Comparison of ENCODE assay signal across 18 mouse cellular contexts in the genomic region with DNA sequence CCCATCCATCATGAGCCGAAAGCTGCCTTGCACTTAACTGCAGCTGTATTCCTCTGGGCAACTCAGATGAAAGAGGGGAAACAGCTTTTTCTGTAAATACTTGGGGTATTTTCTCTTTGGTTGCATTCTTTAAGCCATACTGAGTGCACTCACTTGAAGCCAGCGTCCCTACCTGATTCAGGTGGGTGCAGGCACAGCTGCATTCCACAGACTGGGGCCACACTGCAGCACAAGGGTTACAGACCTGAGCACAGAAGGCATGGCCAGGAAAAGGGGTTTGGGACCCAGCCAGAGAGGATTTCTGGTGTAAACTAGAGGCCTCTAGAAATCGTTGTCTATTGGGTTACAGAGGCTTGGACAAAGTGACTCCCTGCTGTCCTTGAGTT. TPM values are rescaled to one million over a fixed set of nuclear protein-coding genes. Genes with fewer than 3 reads are reported as not detected.
A peak's percentile ranks its signal among the peaks of the same experiment; 100 is the strongest.
DNase-seq lines count a peak whose midpoint lies in the region; ATAC-seq lines count a peak whose summit lies in the region.
"Had no signal": no experiment of that assay in that cellular context is flagged by ENCODE, and none has a peak within 500 bp of the region (broad histone marks: within the 10 kb centered on the region; RNA-seq: fewer than 3 reads in every experiment).

No protein-coding gene starts in this region.

- H3K36me3 ChIP-seq in kidney, embryonic 14.5 days (ENCODE audit: control insufficient read depth, insufficient read depth, low read length), result no peaks in the 10 kb centered on the region
- H3K36me3 ChIP-seq in midbrain, embryonic 13.5 days, result no peaks in the 10 kb centered on the region
- H3K36me3 ChIP-seq in midbrain, embryonic 16.5 days (ENCODE audit: control insufficient read depth, insufficient read depth, low read length), result no peaks in the 10 kb centered on the region
- peaks cover 29% of the 10 kb centered on the region; the same call in 1 of the 2 replicates for H3K36me3 ChIP-seq in forebrain, embryonic 13.5 days (ENCODE audit: poor library complexity, severe bottlenecking)
- no peaks in the 10 kb centered on the region for H3K36me3 ChIP-seq in limb, embryonic 15.5 days
- H3K36me3 ChIP-seq: embryonic facial prominence, embryonic 12.5 days; heart, embryonic 15.5 days had no signal

- H3K27ac ChIP-seq in kidney, embryonic 14.5 days (ENCODE audit: low read depth, low read length), result no peak overlapping the region
- H3K27ac ChIP-seq in midbrain, embryonic 13.5 days, result 0 out of 2 replicates have a peak overlapping the region, but pooled peaks have one; percentile 30
- H3K27ac ChIP-seq in midbrain, embryonic 16.5 days (ENCODE audit: low read length), result no peak overlapping the region
- peak overlapping the region; percentile 54; the same call in 1 of the 2 replicates for H3K27ac ChIP-seq in forebrain, embryonic 13.5 days
- H3K27ac ChIP-seq in limb, embryonic 15.5 days, result peak overlapping the region; percentile 72
- H3K27ac ChIP-seq: embryonic facial prominence, embryonic 12.5 days; heart, embryonic 15.5 days; kidney, postnatal 0 days had no signal

- no peaks in the 10 kb centered on the region for H3K27me3 ChIP-seq in kidney, embryonic 14.5 days (ENCODE audit: control insufficient read depth, insufficient read depth, low read length)
- H3K27me3 ChIP-seq in midbrain, embryonic 13.5 days, result no peaks in the 10 kb centered on the region
- H3K27me3 ChIP-seq in midbrain, embryonic 16.5 days (ENCODE audit: control insufficient read depth, insufficient read depth, low read depth, low read length), result no peaks in the 10 kb centered on the region
- no peaks in the 10 kb centered on the region for H3K27me3 ChIP-seq in forebrain, embryonic 13.5 days
- no peaks in the 10 kb centered on the region for H3K27me3 ChIP-seq in limb, embryonic 15.5 days

- ATAC-seq in kidney, embryonic 14.5 days (ENCODE audit: low FRiP score, low TSS enrichment), result 0 out of 2 replicates have a peak, but pooled peaks have one; percentile 10
- no peak for ATAC-seq in midbrain, embryonic 13.5 days
- no peak for ATAC-seq in midbrain, embryonic 16.5 days
- ATAC-seq in forebrain, embryonic 13.5 days, result 0 out of 2 replicates have a peak, but pooled peaks have one; percentile 8
- no peak for ATAC-seq in limb, embryonic 15.5 days (ENCODE audit: insufficient number of reproducible peaks, low FRiP score, low TSS enrichment, low read depth)
- ATAC-seq: activated CD4-positive, CD25-positive, alpha-beta regulatory T cell, adult 4 months; intestine, embryonic 16.5 days had no signal

- H3K9ac ChIP-seq in kidney, embryonic 14.5 days (ENCODE audit: low read depth, low read length), result no peak overlapping the region
- H3K9ac ChIP-seq in midbrain, embryonic 13.5 days (replicated peaks), result no peak overlapping the region
- no peak overlapping the region for H3K9ac ChIP-seq in midbrain, embryonic 16.5 days (ENCODE audit: low read depth, low read length)
- H3K9ac ChIP-seq in forebrain, embryonic 13.5 days, result no peak overlapping the region
- H3K9ac ChIP-seq in limb, embryonic 15.5 days, result no peak overlapping the region
- H3K9ac ChIP-seq: embryonic facial prominence, embryonic 12.5 days; heart, embryonic 15.5 days had no signal

- H3K4me1 ChIP-seq in kidney, embryonic 14.5 days (ENCODE audit: control insufficient read depth, insufficient read depth, low read length), result no peaks in the 10 kb centered on the region
- H3K4me1 ChIP-seq in midbrain, embryonic 13.5 days (replicated peaks), result no peaks in the 10 kb centered on the region; the same call in 1 of the 2 replicates
- no peaks in the 10 kb centered on the region for H3K4me1 ChIP-seq in midbrain, embryonic 16.5 days (ENCODE audit: control insufficient read depth, insufficient read depth, low read length)
- peaks cover 21% of the 10 kb centered on the region for H3K4me1 ChIP-seq in forebrain, embryonic 13.5 days
- H3K4me1 ChIP-seq in limb, embryonic 15.5 days, result 0 out of 2 replicates have a peak, but pooled peaks cover 5% of the 10 kb centered on the region
- H3K4me1 ChIP-seq: embryonic facial prominence, embryonic 12.5 days; heart, embryonic 15.5 days had no signal

- H3K9me3 ChIP-seq in kidney, embryonic 14.5 days (ENCODE audit: control insufficient read depth, low read length), result no peaks in the 10 kb centered on the region
- H3K9me3 ChIP-seq in midbrain, embryonic 13.5 days, result no peaks in the 10 kb centered on the region
- no peaks in the 10 kb centered on the region for H3K9me3 ChIP-seq in midbrain, embryonic 16.5 days (replicated peaks; ENCODE audit: control insufficient read depth, low read length, poor library complexity, severe bottlenecking)
- no peaks in the 10 kb centered on the region for H3K9me3 ChIP-seq in forebrain, embryonic 13.5 days (replicated peaks)
- H3K9me3 ChIP-seq in limb, embryonic 15.5 days, result no peaks in the 10 kb centered on the region
- H3K9me3 ChIP-seq: embryonic facial prominence, embryonic 12.5 days; heart, embryonic 15.5 days had no signal

- no peak overlapping the region for H3K4me3 ChIP-seq in kidney, embryonic 14.5 days (ENCODE audit: low read length)
- H3K4me3 ChIP-seq in midbrain, embryonic 13.5 days (replicated peaks), result no peak overlapping the region
- no peak overlapping the region for H3K4me3 ChIP-seq in midbrain, embryonic 16.5 days (ENCODE audit: low read depth, low read length)
- no peak overlapping the region for H3K4me3 ChIP-seq in forebrain, embryonic 13.5 days
- no peak overlapping the region for H3K4me3 ChIP-seq in limb, embryonic 15.5 days
- H3K4me3 ChIP-seq: embryonic facial prominence, embryonic 12.5 days; heart, embryonic 15.5 days had no signal

- no peak for DNase-seq in kidney, postnatal 25 days
- no peak for DNase-seq in retina, postnatal 1 day
- DNase-seq: adrenal gland, postnatal 14 days; cerebellum, adult 11-12 months; heart, adult 18-20 months had no signal

- no peak overlapping the region for H3K4me2 ChIP-seq in kidney, embryonic 14.5 days (replicated peaks; ENCODE audit: low read depth, low read length)
- no peak overlapping the region for H3K4me2 ChIP-seq in midbrain, embryonic 13.5 days (replicated peaks)
- no peak overlapping the region for H3K4me2 ChIP-seq in midbrain, embryonic 16.5 days (ENCODE audit: low read length)
- H3K4me2 ChIP-seq in forebrain, embryonic 13.5 days, result no peak overlapping the region
- no peak overlapping the region for H3K4me2 ChIP-seq in limb, embryonic 15.5 days
- H3K4me2 ChIP-seq: embryonic facial prominence, embryonic 12.5 days; heart, embryonic 15.5 days; liver, embryonic 11.5 days had no signal

- WGBS in kidney, embryonic 14.5 days, result 28% methylated on average over 3 of the region's 3 CpGs
- 63% methylated on average over 3 of the region's 3 CpGs for WGBS in midbrain, embryonic 13.5 days
- 44% methylated on average over 3 of the region's 3 CpGs for WGBS in midbrain, embryonic 16.5 days
- 40% methylated on average over 3 of the region's 3 CpGs for WGBS in forebrain, embryonic 13.5 days
- WGBS in limb, embryonic 15.5 days, result 22% methylated on average over 3 of the region's 3 CpGs

RNA-seq across cellular contexts. Expression of a gene that starts 38.6 kb away (rescaled TPM):
- polyA plus RNA-seq in kidney, embryonic 14.5 days (2014; fragmentation: Nextera tagmentation; extraction: Ambion mirVana), result 0.22 TPM in 1 of 2 replicates, not detected in the other
- polyA plus RNA-seq in midbrain, embryonic 13.5 days (2015; fragmentation: Nextera tagmentation; extraction: Ambion mirVana), result 9.4 and 9.9 TPM in 2 replicates
- polyA plus RNA-seq in midbrain, embryonic 16.5 days (2015; fragmentation: Nextera tagmentation; extraction: Ambion mirVana), result 8.4 and 10.8 TPM in 2 replicates
- 21.9 and 22.8 TPM in 2 replicates for polyA plus RNA-seq in forebrain, embryonic 13.5 days (2015; fragmentation: Nextera tagmentation; extraction: Ambion mirVana)
- 4.1 and 4.5 TPM in 2 replicates for polyA plus RNA-seq in limb, embryonic 15.5 days (2015; fragmentation: Nextera tagmentation; extraction: Ambion mirVana)
- polyA plus RNA-seq: activated CD4-positive, CD25-positive, alpha-beta regulatory T cell, adult 4 months; C2C12; intestine, embryonic 16.5 days; stomach, embryonic 14.5 days had no signal

Comparison
In these comparisons a context has a peak if more than half of its experiments do, and no peak if none do; other contexts are left out.
1. H3K27ac ChIP-seq: peak in midbrain, embryonic 13.5 days (single experiment), forebrain, embryonic 13.5 days (single experiment) and limb, embryonic 15.5 days (single experiment); none in kidney, embryonic 14.5 days (single experiment) and midbrain, embryonic 16.5 days (single experiment).
2. ATAC-seq: peak in kidney, embryonic 14.5 days (single experiment) and forebrain, embryonic 13.5 days (single experiment); none in midbrain, embryonic 13.5 days (single experiment), midbrain, embryonic 16.5 days (single experiment) and limb, embryonic 15.5 days (single experiment).